Mouse (Mus musculus) heart, postnatal 10 days (tissue): ENCODE measurements around the gene Gm20388. TPM values are rescaled to one million over a fixed set of nuclear protein-coding genes. Genes with fewer than 3 reads are reported as not detected.

Experiments used
- DNase-seq, 2 experiments: peaks; one replicate each; pipeline ENCODE4 v3.0.0; 2021
- intact Hi-C: fragments of 180-260 bp; cut with DNase I; formaldehyde crosslinking; loops from one replicate; pipeline ENCODE4 v1.15.1; 2025
- total RNA-seq, 2 experiments: library from RNA; stranded (reverse); gene quantifications; 2 replicates each; pipeline ENCODE4 v1.2.3; 2021

Gm20388 gene
- total RNA-seq, 2 experiments from 2014 or later, result 2.0 to 2.2 TPM

- intact Hi-C loops, result no loop called here
- peak in 1 of 2 experiments; percentile 27 for DNase-seq
These were observed 3771.6 kb downstream of the Gm20388 start for GRCm38 (mm10) chr8:123682073-123682761.

GRCm38 (mm10) chr8:123683321-123683720, 3772.7 kb downstream of the Gm20388 start:
- DNase-seq, result no peak
- intact Hi-C loops, result no loop called here

- intact Hi-C loops, result no loop called here
- DNase-seq, result no peak
These were observed 3774.2 kb downstream of the Gm20388 start for GRCm38 (mm10) chr8:123684806-123685205.

GRCm38 (mm10) chr8:123685477-123685876, 3774.8 kb downstream of the Gm20388 start:
- DNase-seq, result no peak
- intact Hi-C loops, result no loop called here

GRCm38 (mm10) chr8:123687826-123688225, 3777.2 kb downstream of the Gm20388 start:
- DNase-seq, result no peak
- intact Hi-C loops, result no loop called here

GRCm38 (mm10) chr8:123692165-123692962, 3781.7 kb downstream of the Gm20388 start:
- DNase-seq, result no peak

GRCm38 (mm10) chr8:123696167-123696566, 3785.5 kb downstream of the Gm20388 start:
- intact Hi-C loops, result no loop called here
- DNase-seq, result no peak

More at GRCm38 (mm10) chr8:123692165-123692962, 3781.7 kb downstream of the Gm20388 start:
- intact Hi-C loops, result no loop called here

- DNase-seq, result no peak
- intact Hi-C loops, result no loop called here
These were observed 3786.7 kb downstream of the Gm20388 start for GRCm38 (mm10) chr8:123697329-123697728.

GRCm38 (mm10) chr8:123700399-123701070, 3789.9 kb downstream of the Gm20388 start:
- intact Hi-C loops, result no loop called here
- DNase-seq, result no peak

GRCm38 (mm10) chr8:123701952-123702587, 3791.4 kb downstream of the Gm20388 start:
- peak; percentile 87 to 91 for DNase-seq
- intact Hi-C loops, result no loop called here

GRCm38 (mm10) chr8:123705376-123705775, 3794.7 kb downstream of the Gm20388 start:
- intact Hi-C loops, result no loop called here
- DNase-seq, result peak in 1 of 2 experiments; percentile 18

- intact Hi-C loops, result no loop called here
- no peak for DNase-seq
These were observed 3796.5 kb downstream of the Gm20388 start for GRCm38 (mm10) chr8:123707137-123707536.

GRCm38 (mm10) chr8:123708729-123709128, 3798.1 kb downstream of the Gm20388 start:
- intact Hi-C loops, result no loop called here

GRCm38 (mm10) chr8:123710335-123710734, 3799.7 kb downstream of the Gm20388 start:
- no peak for DNase-seq
- intact Hi-C loops, result no loop called here

More at GRCm38 (mm10) chr8:123708729-123709128, 3798.1 kb downstream of the Gm20388 start:
- no peak for DNase-seq

GRCm38 (mm10) chr8:123714451-123714850, 3803.8 kb downstream of the Gm20388 start:
- DNase-seq, result no peak
- intact Hi-C loops, result no loop called here

- intact Hi-C loops, result no loop called here
- peak; percentile 68 to 69 for DNase-seq
These were observed 3805.4 kb downstream of the Gm20388 start for GRCm38 (mm10) chr8:123715916-123716592.

- intact Hi-C loops, result no loop called here
- DNase-seq, result peak; percentile 34 to 43
These were observed 3806.5 kb downstream of the Gm20388 start for GRCm38 (mm10) chr8:123717104-123717503.

GRCm38 (mm10) chr8:123717516-123718490, 3807.2 kb downstream of the Gm20388 start:
- peak; percentile 85 to 88 for DNase-seq
- intact Hi-C loops, result no loop called here

- intact Hi-C loops, result no loop called here
- no peak for DNase-seq
These were observed 3808.1 kb downstream of the Gm20388 start for GRCm38 (mm10) chr8:123718752-123719151.
